Mouse (Mus musculus) midbrain, embryonic 16.5 days (tissue): ENCODE measurements at regions not wholly inside any gene's neighbourhood (a gene's known extent, or its start where the extent isn't known, plus 50 kb on each side); places are given as distances from the start of the nearest gene placed in this dataset.

Experiments used
- ATAC-seq: fragments of 200-750 bp; cut with Nextera tagmentation; 2 replicates; pipeline ENCODE4 v1.8.0; 2017; ENCODE audit warnings: moderate TSS enrichment
- H3K27ac ChIP-seq: fragments of 300-500 bp; sonication (generic); 2 replicates; pipeline ENCODE4 v1.5.1; 2014; ENCODE audit warnings: mild to moderate bottlenecking, low read length, mixed read lengths
- H3K27me3 ChIP-seq: fragments of 300-500 bp; sonication (generic); 2 replicates; pipeline ENCODE4 v1.6.1; 2014; ENCODE audit warnings: low read depth, low read length, mixed read lengths; ENCODE audit not compliant: control insufficient read depth, insufficient read depth
- H3K36me3 ChIP-seq: fragments of 300-500 bp; sonication (generic); 2 replicates; pipeline ENCODE4 v1.6.1; 2014; ENCODE audit warnings: mild to moderate bottlenecking, low read length, moderate library complexity, mixed read lengths; ENCODE audit not compliant: control insufficient read depth, insufficient read depth
- H3K4me1 ChIP-seq: fragments of 300-500 bp; sonication (generic); 2 replicates; pipeline ENCODE4 v1.6.1; 2014; ENCODE audit warnings: mild to moderate bottlenecking, low read length, mixed read lengths; ENCODE audit not compliant: control insufficient read depth, insufficient read depth
- H3K4me2 ChIP-seq: fragments of 300-500 bp; sonication (generic); 2 replicates; pipeline ENCODE4 v1.6.1; 2014; ENCODE audit warnings: mild to moderate bottlenecking, low read length, mixed read lengths
- H3K4me3 ChIP-seq: fragments of 300-500 bp; sonication (generic); 2 replicates; pipeline ENCODE4 v1.5.1; 2014; ENCODE audit warnings: low read depth, mild to moderate bottlenecking, low read length, moderate library complexity, mixed read lengths
- H3K9ac ChIP-seq: fragments of 300-500 bp; sonication (generic); 2 replicates; pipeline ENCODE4 v1.6.1; 2014; ENCODE audit warnings: low read depth, low read length, mixed read lengths
- H3K9me3 ChIP-seq: fragments of 300-500 bp; sonication (generic); replicated peaks from 2 replicates; pipeline ENCODE4 v1.6.1; 2014; ENCODE audit warnings: mild to moderate bottlenecking, low read length, mixed read lengths; ENCODE audit not compliant: control insufficient read depth, poor library complexity, severe bottlenecking
- WGBS: fragments of 180-500 bp; shearing (Covaris S2); extraction: QIAGEN DNeasy Blood & Tissue Kit; methylation state at CpG from one replicate; pipeline ENCODE4 v1.1.7; 2014; 5-methylcytosine and 5-hydroxymethylcytosine counted together

- H3K27ac ChIP-seq = no peak overlapping the region
- WGBS = 75% methylated on average over 3 of the region's 3 CpGs
- H3K36me3 ChIP-seq = no peaks in the 10 kb centered on the region
- H3K9me3 ChIP-seq = no peaks in the 10 kb centered on the region
- H3K4me2 ChIP-seq = no peak overlapping the region
- H3K9ac ChIP-seq = no peak overlapping the region
- no peak for ATAC-seq
- H3K4me1 ChIP-seq = no peaks in the 10 kb centered on the region
- no peaks in the 10 kb centered on the region for H3K27me3 ChIP-seq
- no peak overlapping the region for H3K4me3 ChIP-seq
These were observed 57.7 kb upstream of the Sez6l start for GRCm38 (mm10) chr5:112634701-112635100.

GRCm38 (mm10) chr5:112631766-112632165 is 54.8 kb upstream of the Sez6l start:
- Histone ChIP-seq H3K4me3 (no peak overlapping the region), H3K9ac (no peak overlapping the region), H3K27ac (no peak overlapping the region), H3K4me2 (no peak overlapping the region), H3K4me1 (0 out of 2 replicates have a peak, but pooled peaks cover 8% of the 10 kb centered on the region), H3K27me3 (no peaks in the 10 kb centered on the region), H3K36me3 (no peaks in the 10 kb centered on the region), H3K9me3 (no peaks in the 10 kb centered on the region)
- ATAC-seq = no peak
- WGBS = 36% methylated on average over 7 of the region's 7 CpGs

DNA sequence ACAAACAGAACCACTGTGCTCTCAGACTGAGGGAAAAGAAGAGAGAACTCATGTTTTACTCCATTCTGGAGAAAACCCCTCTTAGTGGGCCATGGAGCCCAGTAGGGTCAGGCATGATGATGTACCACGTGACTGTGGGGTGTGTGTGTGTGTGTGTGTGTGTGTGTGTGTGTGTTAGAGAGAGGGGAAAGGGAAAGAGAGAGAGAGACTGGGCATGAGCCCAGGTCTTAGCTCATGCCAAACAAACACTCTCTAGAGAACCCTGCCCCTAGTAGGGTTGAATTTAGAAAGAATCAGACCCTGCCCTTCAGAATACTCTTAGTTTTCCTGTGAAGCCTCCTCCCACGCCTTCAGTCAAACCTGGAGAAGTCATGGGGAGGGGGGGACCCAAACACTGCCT is 52.7 kb upstream of the Sez6l start:
- no peak overlapping the region for H3K4me3 ChIP-seq
- ATAC-seq = no peak
- H3K9ac ChIP-seq = no peak overlapping the region
- H3K36me3 ChIP-seq = no peaks in the 10 kb centered on the region
- no peaks in the 10 kb centered on the region for H3K27me3 ChIP-seq
- H3K4me1 ChIP-seq = peaks cover 19% of the 10 kb centered on the region
- H3K27ac ChIP-seq = no peak overlapping the region
- H3K4me2 ChIP-seq = no peak overlapping the region
- WGBS = 73% methylated on average over 2 of the region's 2 CpGs
- H3K9me3 ChIP-seq = no peaks in the 10 kb centered on the region

DNA sequence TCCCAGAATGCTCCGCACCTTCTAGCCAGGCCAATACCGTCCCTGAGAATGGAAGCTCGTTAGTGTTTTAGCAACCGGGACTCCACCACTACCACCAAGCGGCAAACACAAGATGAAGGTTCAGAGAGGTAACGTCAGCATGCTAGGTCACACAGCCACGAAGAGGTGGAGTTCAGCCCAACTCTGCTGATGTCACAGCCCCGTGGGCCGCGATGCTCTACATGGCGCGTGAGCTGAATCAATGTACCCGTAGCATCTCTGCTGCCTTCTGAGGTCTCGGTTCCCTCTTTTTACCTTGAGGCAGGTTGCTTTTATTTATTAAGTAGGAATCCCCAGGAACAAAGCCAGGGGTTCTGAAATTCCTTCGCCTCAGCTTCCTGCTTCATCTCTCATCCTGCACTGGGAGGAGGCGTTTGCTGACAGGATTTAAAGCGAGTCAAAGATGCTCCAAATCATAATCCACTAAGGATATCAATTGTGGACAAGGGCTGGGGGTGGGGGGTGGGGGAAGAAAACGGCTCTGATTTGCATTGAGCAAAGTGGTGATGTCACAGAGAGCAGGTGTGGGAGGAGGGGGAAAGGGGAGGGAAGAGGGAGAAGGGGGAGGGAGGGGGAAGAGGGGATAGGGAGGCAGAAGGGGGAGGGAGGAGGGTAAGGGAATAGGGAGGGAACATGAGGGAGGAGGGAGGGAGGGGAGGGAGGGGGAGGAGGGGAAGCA is 51.2 kb upstream of the Sez6l start:
- ATAC-seq = peak; percentile 23; the same call in 1 of the 2 replicates
- Histone ChIP-seq H3K9me3 (no peaks in the 10 kb centered on the region), H3K4me1 (peaks cover 21% of the 10 kb centered on the region), H3K9ac (no peak overlapping the region), H3K36me3 (no peaks in the 10 kb centered on the region), H3K4me2 (0 out of 2 replicates have a peak overlapping the region, but pooled peaks have one; percentile 10), H3K27me3 (no peaks in the 10 kb centered on the region), H3K27ac (peak overlapping the region; percentile 56), H3K4me3 (no peak overlapping the region)
- 20% methylated on average over 18 of the region's 18 CpGs for WGBS

DNA sequence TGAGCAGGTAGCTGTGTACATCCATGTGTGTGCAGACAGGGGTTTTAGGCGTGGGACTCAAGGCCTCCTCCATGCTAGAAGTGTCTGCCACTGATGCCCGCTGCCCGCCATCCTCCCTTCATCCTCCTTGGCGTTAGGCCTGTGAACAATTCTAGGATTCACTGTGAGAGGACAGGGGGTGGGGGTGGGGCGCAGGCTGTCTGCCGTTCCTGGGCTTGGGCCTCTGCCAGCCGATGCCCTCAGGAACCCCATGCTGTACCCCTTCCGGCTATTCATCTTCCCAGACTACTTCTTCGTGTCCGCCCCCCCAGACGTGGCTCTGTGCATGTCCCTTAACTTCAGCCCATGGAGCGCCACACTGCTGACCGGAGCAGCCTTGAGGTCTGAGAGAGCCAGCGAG is 50.3 kb upstream of the Sez6l start:
- Histone ChIP-seq H3K9me3 (no peaks in the 10 kb centered on the region), H3K9ac (no peak overlapping the region), H3K4me3 (no peak overlapping the region), H3K27ac (peak overlapping the region; percentile 50), H3K4me1 (peaks cover 27% of the 10 kb centered on the region), H3K4me2 (no peak overlapping the region), H3K36me3 (no peaks in the 10 kb centered on the region), H3K27me3 (no peaks in the 10 kb centered on the region)
- no peak for ATAC-seq
- WGBS = 44% methylated on average over 14 of the region's 14 CpGs
